Mouse (Mus musculus) forebrain, embryonic 14.5 days (tissue): ENCODE results near the gene Ascl3. TPM values are rescaled to one million over a fixed set of nuclear protein-coding genes. Genes with fewer than 3 reads are reported as not detected.

Experiments
- ATAC-seq: fragments of 200-750 bp; cut with Nextera tagmentation; 2 replicates; pipeline ENCODE4 v1.8.0; 2017; ENCODE audit warnings: mild to moderate bottlenecking, moderate library complexity
- DNase-seq: peaks from one replicate; pipeline ENCODE4 v3.0.0-alpha.2; 2015; ENCODE audit warnings: low spot score
- H3K27ac ChIP-seq: fragments of 300-500 bp; sonication (generic); 2 replicates; pipeline ENCODE4 v1.5.1; 2014; ENCODE audit warnings: low read depth, mild to moderate bottlenecking, control low read depth, low read length, moderate library complexity
- H3K27me3 ChIP-seq: fragments of 300-500 bp; sonication (generic); replicated peaks from 2 replicates; pipeline ENCODE4 v1.6.1; 2014; ENCODE audit warnings: low read length, control low read depth, mixed read lengths; ENCODE audit not compliant: control insufficient read depth, insufficient read depth
- H3K36me3 ChIP-seq: fragments of 300-500 bp; sonication (generic); 2 replicates; pipeline ENCODE4 v1.6.1; 2014; ENCODE audit warnings: low read length, control low read depth; ENCODE audit not compliant: control insufficient read depth, insufficient read depth
- H3K4me1 ChIP-seq: fragments of 300-500 bp; sonication (generic); 2 replicates; pipeline ENCODE4 v1.6.1; 2014; ENCODE audit warnings: antibody characterized with exemption, low read length, control low read depth; ENCODE audit not compliant: control insufficient read depth, insufficient read depth
- H3K4me2 ChIP-seq: fragments of 300-500 bp; sonication (generic); 2 replicates; pipeline ENCODE4 v1.6.1; 2014; ENCODE audit warnings: mild to moderate bottlenecking, control low read depth, low read length
- H3K4me3 ChIP-seq: fragments of 300-500 bp; sonication (generic); 2 replicates; pipeline ENCODE4 v1.5.1; 2014; ENCODE audit warnings: low read depth, low read length, control low read depth
- H3K9ac ChIP-seq: fragments of 300-500 bp; sonication (generic); 2 replicates; pipeline ENCODE4 v1.6.1; 2014; ENCODE audit warnings: mild to moderate bottlenecking, low read length, control low read depth, moderate library complexity
- H3K9me3 ChIP-seq: fragments of 300-500 bp; sonication (generic); replicated peaks from 2 replicates; pipeline ENCODE4 v1.6.1; 2016; ENCODE audit warnings: low read length, control low read depth, mixed read lengths; ENCODE audit not compliant: control insufficient read depth
- WGBS: fragments of 180-500 bp; shearing (Covaris S2); extraction: QIAGEN DNeasy Blood & Tissue Kit; methylation state at CpG from one replicate; pipeline ENCODE4 v1.1.7; 2014; 5-methylcytosine and 5-hydroxymethylcytosine counted together
- polyA plus RNA-seq: library from polyadenylated mRNA; unstranded; fragments of >200 nt; fragmentation: Nextera tagmentation; extraction: Ambion mirVana; gene quantifications from 2 replicates; pipeline ENCODE4 v1.2.1, GENCODE M21; 2014

Gene Ascl3
- polyA plus RNA-seq, 1 experiment from 2014 or later: not detected

- Histone ChIP-seq H3K36me3 (no peaks in the 10 kb centered on the region), H3K4me3 (peak within 1 kb of the TSS; percentile 90), H3K27me3 (no peaks in the 10 kb centered on the region), H3K4me1 (peaks cover 5% of the 10 kb centered on the region; the same call in 1 of the 2 replicates), H3K4me2 (peak within 1 kb of the TSS; percentile 88), H3K9me3 (no peaks in the 10 kb centered on the region), H3K9ac (peak within 1 kb of the TSS; percentile 96), H3K27ac (peak within 1 kb of the TSS; percentile 77)
- DNase-seq (peak; percentile 79), ATAC-seq (peak; percentile 91)
- WGBS: under 1% methylated on average over 73 of the region's 74 CpGs
These were observed 20.7 kb upstream of the Ascl3 start, which contains the start of gene Tmem9b for GRCm38 (mm10) chr7:109752008-109752925. TSS of gene Tmem9b (minus strand) at chr7:109752875.

- H3K27ac ChIP-seq: peak overlapping the region; percentile 77; the same call in 1 of the 2 replicates
- H3K27me3 ChIP-seq: no peaks in the 10 kb centered on the region
- H3K36me3 ChIP-seq: no peaks in the 10 kb centered on the region
- peak overlapping the region; percentile 88 for H3K4me2 ChIP-seq
- H3K4me1 ChIP-seq: peaks cover 5% of the 10 kb centered on the region; the same call in 1 of the 2 replicates
- peak overlapping the region; percentile 90 for H3K4me3 ChIP-seq
- H3K9ac ChIP-seq: peak overlapping the region; percentile 96
- no peak; the same call in none of the 2 replicates for ATAC-seq
- WGBS: 4% methylated on average over 13 of the region's 13 CpGs
- DNase-seq: no peak
- H3K9me3 ChIP-seq: no peaks in the 10 kb centered on the region
These were observed 20.0 kb upstream of the Ascl3 start for GRCm38 (mm10) chr7:109751427-109752007.

GRCm38 (mm10) chr7:109747747-109748146 lies 16.2 kb upstream of the Ascl3 start:
- ATAC-seq (no peak), DNase-seq (no peak)
- WGBS: 65% methylated on average over 1 of the region's 1 CpGs
- no peaks in the 10 kb centered on the region for H3K9me3 ChIP-seq
- H3K4me2 ChIP-seq: no peak overlapping the region
- H3K9ac ChIP-seq: no peak overlapping the region
- peaks cover 26% of the 10 kb centered on the region for H3K36me3 ChIP-seq
- H3K4me3 ChIP-seq: no peak overlapping the region
- H3K4me1 ChIP-seq: peaks cover 3% of the 10 kb centered on the region; the same call in 1 of the 2 replicates
- no peak overlapping the region for H3K27ac ChIP-seq
- no peaks in the 10 kb centered on the region for H3K27me3 ChIP-seq

GRCm38 (mm10) chr7:109741703-109742102 lies 10.2 kb upstream of the Ascl3 start:
- WGBS: 94% methylated on average over 4 of the region's 4 CpGs
- Histone ChIP-seq H3K4me3 (no peak overlapping the region), H3K9ac (no peak overlapping the region), H3K27me3 (no peaks in the 10 kb centered on the region), H3K4me1 (no peaks in the 10 kb centered on the region), H3K9me3 (no peaks in the 10 kb centered on the region), H3K36me3 (peaks cover 73% of the 10 kb centered on the region), H3K27ac (no peak overlapping the region), H3K4me2 (no peak overlapping the region)
- ATAC-seq: no peak
- DNase-seq: no peak

GRCm38 (mm10) chr7:109741060-109741459 lies 9.5 kb upstream of the Ascl3 start:
- 94% methylated on average over 1 of the region's 1 CpGs for WGBS
- peaks cover 79% of the 10 kb centered on the region for H3K36me3 ChIP-seq
- H3K4me1 ChIP-seq: no peaks in the 10 kb centered on the region
- no peak overlapping the region for H3K4me3 ChIP-seq
- no peaks in the 10 kb centered on the region for H3K9me3 ChIP-seq
- H3K27ac ChIP-seq: no peak overlapping the region
- no peak for DNase-seq
- no peak overlapping the region for H3K9ac ChIP-seq
- no peaks in the 10 kb centered on the region for H3K27me3 ChIP-seq
- no peak for ATAC-seq
- no peak overlapping the region for H3K4me2 ChIP-seq

- DNase-seq (no peak), ATAC-seq (no peak)
- Histone ChIP-seq H3K9me3 (no peaks in the 10 kb centered on the region), H3K27ac (no peak overlapping the region), H3K36me3 (peaks cover 81% of the 10 kb centered on the region), H3K27me3 (no peaks in the 10 kb centered on the region), H3K4me2 (no peak overlapping the region), H3K4me3 (no peak overlapping the region), H3K9ac (no peak overlapping the region), H3K4me1 (no peaks in the 10 kb centered on the region)
- WGBS: 95% methylated on average over 5 of the region's 5 CpGs
These were observed 8.4 kb upstream of the Ascl3 start for GRCm38 (mm10) chr7:109739822-109740370.

- Histone ChIP-seq H3K4me2 (no peak overlapping the region), H3K27me3 (no peaks in the 10 kb centered on the region), H3K27ac (no peak overlapping the region), H3K4me3 (no peak overlapping the region), H3K4me1 (no peaks in the 10 kb centered on the region), H3K36me3 (peaks cover 43% of the 10 kb centered on the region), H3K9ac (no peak overlapping the region), H3K9me3 (no peaks in the 10 kb centered on the region)
- WGBS: 93% methylated on average over 4 of the region's 4 CpGs
- DNase-seq (no peak), ATAC-seq (no peak)
These were observed 3.3 kb upstream of the Ascl3 start for GRCm38 (mm10) chr7:109734806-109735205.

- no peak within 1 kb of the TSS for H3K27ac ChIP-seq
- no peaks in the 10 kb centered on the region for H3K4me1 ChIP-seq
- ATAC-seq (no peak), DNase-seq (no peak)
- no peaks in the 10 kb centered on the region for H3K27me3 ChIP-seq
- H3K4me3 ChIP-seq: no peak within 1 kb of the TSS
- H3K9me3 ChIP-seq: no peaks in the 10 kb centered on the region
- no peak within 1 kb of the TSS for H3K4me2 ChIP-seq
- H3K9ac ChIP-seq: no peak within 1 kb of the TSS
- WGBS: 97% methylated on average over 5 of the region's 5 CpGs
- H3K36me3 ChIP-seq: no peaks in the 10 kb centered on the region
These were observed 7.8 kb downstream of the Ascl3 start, which contains the start of gene BC051019 for GRCm38 (mm10) chr7:109723697-109724096. TSS of gene BC051019 (minus strand) at chr7:109723850.
